Mouse (Mus musculus) liver (tissue): ENCODE measurements around the gene Eif2b2.

Source experiments
- DNase-seq: peaks from one replicate; pipeline ENCODE4 v3.0.0-alpha.2; 2020; ENCODE audit warnings: mixed read lengths

Gene Eif2b2

GRCm38 (mm10) chr12:85195086-85195485 lies 24.2 kb upstream of the Eif2b2 start:
- no peak for DNase-seq

- DNase-seq: no peak
These were observed 23.1 kb upstream of the Eif2b2 start for GRCm38 (mm10) chr12:85196191-85196590.

- DNase-seq: no peak
These were observed 21.9 kb upstream of the Eif2b2 start for GRCm38 (mm10) chr12:85197371-85197770.

GRCm38 (mm10) chr12:85197936-85198335 lies 21.3 kb upstream of the Eif2b2 start:
- DNase-seq: no peak

- DNase-seq: no peak
These were observed 19.3 kb upstream of the Eif2b2 start for GRCm38 (mm10) chr12:85199954-85200353.

GRCm38 (mm10) chr12:85200929-85201829 lies 18.1 kb upstream of the Eif2b2 start:
- DNase-seq: no peak

GRCm38 (mm10) chr12:85201830-85202147 lies 17.5 kb upstream of the Eif2b2 start:
- DNase-seq: no peak

- DNase-seq: no peak
These were observed 17.1 kb upstream of the Eif2b2 start for GRCm38 (mm10) chr12:85202191-85202590.

- DNase-seq: no peak
These were observed 15.6 kb upstream of the Eif2b2 start for GRCm38 (mm10) chr12:85203699-85204098.

GRCm38 (mm10) chr12:85204105-85204504 lies 15.2 kb upstream of the Eif2b2 start:
- no peak for DNase-seq

GRCm38 (mm10) chr12:85205425-85205824 lies 13.9 kb upstream of the Eif2b2 start:
- DNase-seq: no peak

GRCm38 (mm10) chr12:85208687-85209199 lies 10.5 kb upstream of the Eif2b2 start:
- DNase-seq: no peak

- DNase-seq: no peak
These were observed 4.2 kb upstream of the Eif2b2 start for GRCm38 (mm10) chr12:85215031-85215430.

GRCm38 (mm10) chr12:85217733-85218310 lies 1.5 kb upstream of the Eif2b2 start:
- DNase-seq: no peak

GRCm38 (mm10) chr12:85219905-85220290 lies 617 bp downstream of the Eif2b2 start:
- DNase-seq: peak; percentile 28

- DNase-seq: no peak
These were observed 7.9 kb downstream of the Eif2b2 start for GRCm38 (mm10) chr12:85227227-85227626.

- no peak for DNase-seq
These were observed 8.8 kb downstream of the Eif2b2 start for GRCm38 (mm10) chr12:85227876-85228599.

- no peak for DNase-seq
These were observed 14.4 kb downstream of the Eif2b2 start for GRCm38 (mm10) chr12:85233376-85234358.

GRCm38 (mm10) chr12:85237553-85237952 lies 18.3 kb downstream of the Eif2b2 start:
- DNase-seq: no peak

- no peak for DNase-seq
These were observed 32.8 kb downstream of the Eif2b2 start for GRCm38 (mm10) chr12:85252083-85252482.

- no peak for DNase-seq
These were observed 36.9 kb downstream of the Eif2b2 start for GRCm38 (mm10) chr12:85256074-85256751.
